Mouse (Mus musculus) heart, adult 2 months (tissue): ENCODE results near the gene Ostc.

ENCODE experiments used
- CTCF ChIP-seq: fragments of 200-600 bp; IDR thresholded peaks from 2 replicates; pipeline ENCODE4 v1.8.1; 2022; ENCODE audit warnings: antibody characterized with exemption, mild to moderate bottlenecking, moderate library complexity
- EP300 ChIP-seq: fragments of 200-500 bp; IDR thresholded peaks from 2 replicates; pipeline ENCODE4 v1.6.1; 2011; ENCODE audit warnings: low read depth, low read length, control low read depth; ENCODE audit not compliant: insufficient read depth
- POLR2A ChIP-seq: fragments of 200-500 bp; IDR thresholded peaks from 2 replicates; pipeline ENCODE4 v1.6.1; 2011; ENCODE audit warnings: mild to moderate bottlenecking, low read depth, low read length, control low read depth; ENCODE audit not compliant: insufficient read depth

DNA sequence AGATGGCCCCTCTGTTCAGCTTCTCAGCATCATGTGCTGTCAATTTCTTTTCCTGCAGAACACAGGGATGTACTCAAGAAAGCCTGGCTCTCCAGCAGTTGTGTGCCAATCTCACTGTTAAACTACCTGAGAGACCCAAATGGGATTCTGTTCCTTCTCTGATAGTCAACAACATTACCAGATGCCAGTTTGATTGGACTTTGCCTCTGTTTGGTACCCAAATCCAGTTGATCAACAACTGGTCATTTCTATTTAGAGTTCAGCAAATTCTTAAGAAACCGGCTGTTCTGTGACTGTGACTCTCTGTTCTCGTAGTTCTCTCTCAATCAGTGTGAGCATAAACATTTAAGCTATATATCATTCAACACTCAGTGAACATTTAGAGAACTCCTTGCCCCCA, 28.0 kb downstream of the Ostc start:
- TF ChIP-seq POLR2A (no peak), CTCF (no peak), EP300 (no peak)
